Mouse (Mus musculus): Measurements from ENCODE around the gene Arhgap1.

Gene Arhgap1

DNA sequence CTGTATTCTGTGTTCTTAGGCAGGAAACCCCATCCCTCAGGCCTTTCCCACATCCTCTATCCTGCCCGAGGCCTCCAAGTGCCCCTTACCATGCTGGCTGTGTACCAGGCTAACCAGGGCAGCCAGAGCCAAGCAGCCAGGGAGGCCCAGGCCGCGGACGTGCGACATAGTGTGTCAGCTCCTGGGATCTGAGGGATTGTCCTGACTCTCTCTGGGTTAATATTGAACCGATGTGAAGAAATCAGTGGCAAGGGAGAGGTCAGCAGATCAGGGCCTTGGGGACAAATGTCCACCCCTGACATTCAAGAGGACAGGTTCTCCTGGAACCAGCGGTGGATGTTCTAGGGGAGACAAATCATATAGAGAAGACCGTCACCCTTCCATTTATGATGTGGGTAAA is 13.4 kb upstream of the Arhgap1 start, which contains the start of gene F2:
Gene F2 (minus strand): TSS at position 186 of the 400 bp plus-strand sequence.
- Histone ChIP-seq H3K36me3 (ENCODE audit: control insufficient read depth, insufficient read depth, low read length, poor library complexity, severe bottlenecking) (no peaks in the 10 kb centered on the region), H3K27me3 (ENCODE audit: control insufficient read depth, insufficient read depth, low read length, poor library complexity, severe bottlenecking) (no peaks in the 10 kb centered on the region)
- no peak for DNase-seq (ENCODE audit: low read depth, low spot score)

DNA sequence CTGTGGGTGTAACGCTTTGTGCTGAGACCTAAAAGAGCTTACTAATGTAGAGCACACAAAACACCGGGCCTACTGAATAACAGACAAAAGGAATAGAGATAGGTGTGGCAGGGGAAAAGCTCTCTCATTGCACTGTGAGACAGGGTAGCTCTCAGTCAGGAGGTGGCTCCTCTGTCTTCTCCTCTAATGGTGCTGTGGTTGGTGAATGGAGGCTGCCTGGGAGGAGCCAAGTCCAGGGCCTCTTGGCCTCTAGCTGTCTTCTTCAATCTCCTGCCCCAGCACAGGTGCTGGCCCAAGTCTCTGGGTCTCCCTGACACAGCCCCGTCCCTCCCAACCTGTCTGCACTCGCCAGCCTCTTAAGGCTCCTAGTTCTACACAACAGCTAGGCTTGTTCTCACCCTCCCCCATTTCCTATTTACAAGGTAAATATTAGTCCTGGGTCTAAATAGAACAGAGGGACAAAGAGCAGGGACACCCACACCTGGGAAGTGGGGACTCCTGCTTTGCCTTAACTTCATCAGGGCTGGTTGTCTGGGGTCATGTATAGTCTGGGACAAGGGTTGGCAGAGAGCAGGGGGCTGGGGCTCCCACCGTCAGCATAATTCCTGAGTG is 12.8 kb upstream of the Arhgap1 start:
- Histone ChIP-seq H3K36me3 (ENCODE audit: control insufficient read depth, insufficient read depth, low read length, poor library complexity, severe bottlenecking) (no peaks in the 10 kb centered on the region), H3K27me3 (ENCODE audit: control insufficient read depth, insufficient read depth, low read length, poor library complexity, severe bottlenecking) (no peaks in the 10 kb centered on the region)
- DNase-seq (ENCODE audit: low read depth, low spot score), result no peak

DNA sequence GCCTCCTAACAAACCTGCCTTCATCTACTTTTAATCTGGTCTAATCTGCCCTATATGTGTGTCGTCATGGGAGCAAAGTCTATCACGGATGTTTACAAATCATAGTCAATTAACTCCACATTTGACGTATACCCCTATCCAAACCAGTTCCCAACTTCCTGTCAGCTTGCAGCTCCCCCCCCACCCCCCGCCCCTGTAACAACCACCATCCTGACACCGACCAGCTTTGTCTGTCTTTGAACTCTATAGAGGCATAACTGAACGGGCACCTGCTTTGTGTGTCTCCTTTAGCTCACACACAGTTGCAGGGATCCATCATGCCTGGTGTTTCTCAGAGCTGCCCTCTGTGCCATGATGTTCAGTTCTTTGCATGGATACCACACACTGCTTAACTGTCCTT is 10.7 kb upstream of the Arhgap1 start:
- DNase-seq (ENCODE audit: low read depth, low spot score), result no peak
- H3K36me3 ChIP-seq (ENCODE audit: control insufficient read depth, insufficient read depth, low read length, poor library complexity, severe bottlenecking), result 0 out of 2 replicates have a peak, but pooled peaks cover 3% of the 10 kb centered on the region
- H3K27me3 ChIP-seq (ENCODE audit: control insufficient read depth, insufficient read depth, low read length, poor library complexity, severe bottlenecking), result no peaks in the 10 kb centered on the region

DNA sequence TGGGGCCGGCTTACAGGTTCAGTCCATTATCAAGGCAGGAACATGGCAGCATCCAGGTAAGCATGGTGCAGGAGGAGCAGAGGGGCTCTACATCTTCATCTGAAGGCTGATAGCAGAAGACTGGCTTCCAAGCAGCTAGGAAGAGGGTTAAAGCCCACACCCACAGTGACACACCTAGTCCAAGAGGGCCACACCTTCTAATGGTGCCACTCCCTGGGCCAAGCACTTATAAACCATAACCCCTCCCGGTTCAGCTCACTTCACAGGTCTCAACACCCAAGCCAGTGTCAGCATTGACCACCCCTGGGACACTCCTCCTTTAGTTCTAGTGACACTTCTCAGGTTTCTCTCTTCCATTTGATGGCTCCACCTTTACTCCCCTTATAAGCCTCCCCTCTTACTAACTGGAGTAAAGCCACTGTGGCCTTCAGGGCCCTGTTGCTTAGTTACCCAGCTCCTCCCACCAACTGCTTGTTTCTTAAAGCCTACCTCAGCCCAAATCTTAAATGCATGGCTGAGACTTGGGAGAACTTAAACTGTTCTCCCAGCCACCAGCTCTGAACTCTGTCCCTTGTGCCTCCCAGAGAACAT is 6.7 kb upstream of the Arhgap1 start:
- H3K27me3 ChIP-seq (ENCODE audit: control insufficient read depth, insufficient read depth, low read length, poor library complexity, severe bottlenecking), result no peaks in the 10 kb centered on the region
- H3K36me3 ChIP-seq (ENCODE audit: control insufficient read depth, insufficient read depth, low read length, poor library complexity, severe bottlenecking), result peaks cover 3% of the 10 kb centered on the region
- no peak for DNase-seq (ENCODE audit: low read depth, low spot score)

DNA sequence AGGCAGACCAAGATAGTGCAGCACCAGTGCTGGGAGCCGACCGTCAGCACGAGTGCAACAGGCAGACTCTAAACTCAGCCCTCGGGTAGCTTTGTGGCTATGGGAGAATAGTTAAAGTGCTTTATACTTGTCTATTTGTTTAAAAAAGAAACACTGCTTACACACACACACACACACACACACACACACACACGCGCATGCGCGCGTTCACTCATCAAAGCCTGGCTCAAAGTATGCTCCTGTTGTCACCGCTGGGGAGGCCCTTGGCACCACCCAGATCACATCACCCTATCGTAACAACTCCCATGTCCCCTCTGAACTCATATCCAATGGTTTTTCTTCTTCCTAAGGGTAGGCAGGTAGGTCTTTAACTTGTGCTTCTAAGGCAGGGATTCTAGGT is 5.6 kb upstream of the Arhgap1 start:
- Histone ChIP-seq H3K36me3 (ENCODE audit: control insufficient read depth, insufficient read depth, low read length, poor library complexity, severe bottlenecking) (peaks cover 3% of the 10 kb centered on the region), H3K27me3 (ENCODE audit: control insufficient read depth, insufficient read depth, low read length, poor library complexity, severe bottlenecking) (no peaks in the 10 kb centered on the region)
- DNase-seq (ENCODE audit: low read depth, low spot score), result no peak

DNA sequence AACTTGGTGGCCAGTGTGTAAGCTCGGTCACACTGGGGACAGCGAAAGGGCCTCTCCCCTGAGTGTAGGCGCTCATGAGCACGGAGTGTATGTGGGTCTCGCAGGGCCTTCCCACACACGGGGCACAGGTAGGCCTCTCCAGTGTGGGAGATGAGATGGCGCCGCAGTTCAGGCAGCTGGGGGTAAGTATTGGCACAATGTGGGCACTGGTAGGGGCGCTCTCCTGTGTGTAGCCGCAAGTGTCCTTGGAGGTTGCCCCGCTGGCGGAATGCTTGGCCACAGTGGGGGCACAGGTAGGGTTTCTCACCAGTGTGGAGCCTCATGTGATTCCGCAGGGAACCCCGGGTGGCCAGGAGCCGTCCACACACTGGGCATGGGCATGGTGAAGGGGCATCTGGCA is 4.3 kb upstream of the Arhgap1 start:
- peaks cover 3% of the 10 kb centered on the region for H3K36me3 ChIP-seq (ENCODE audit: control insufficient read depth, insufficient read depth, low read length, poor library complexity, severe bottlenecking)
- H3K27me3 ChIP-seq (ENCODE audit: control insufficient read depth, insufficient read depth, low read length, poor library complexity, severe bottlenecking), result no peaks in the 10 kb centered on the region
- no peak for DNase-seq (ENCODE audit: low read depth, low spot score)

DNA sequence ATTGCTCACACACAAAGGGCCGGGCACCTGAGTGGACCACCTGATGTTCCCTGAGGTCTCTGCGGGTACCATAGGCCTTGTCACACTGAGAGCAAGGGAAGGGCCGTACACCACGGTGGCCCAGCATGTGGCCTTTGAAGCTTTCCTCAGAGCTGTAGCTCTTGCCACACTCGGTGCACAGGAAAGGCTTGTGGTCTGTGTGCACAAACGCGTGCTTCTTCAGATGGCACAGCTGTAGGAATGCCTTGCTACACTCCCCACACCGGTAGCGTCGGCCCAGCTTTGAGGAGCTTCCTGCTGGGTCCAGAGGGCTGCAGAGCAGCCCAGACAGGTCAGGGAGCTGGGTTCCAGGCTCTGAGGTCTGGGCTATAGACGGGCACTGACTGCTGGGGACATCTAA is 3.8 kb upstream of the Arhgap1 start:
- Histone ChIP-seq H3K36me3 (ENCODE audit: control insufficient read depth, insufficient read depth, low read length, poor library complexity, severe bottlenecking) (peaks cover 3% of the 10 kb centered on the region), H3K27me3 (ENCODE audit: control insufficient read depth, insufficient read depth, low read length, poor library complexity, severe bottlenecking) (no peaks in the 10 kb centered on the region)
- DNase-seq (ENCODE audit: low read depth, low spot score), result no peak

DNA sequence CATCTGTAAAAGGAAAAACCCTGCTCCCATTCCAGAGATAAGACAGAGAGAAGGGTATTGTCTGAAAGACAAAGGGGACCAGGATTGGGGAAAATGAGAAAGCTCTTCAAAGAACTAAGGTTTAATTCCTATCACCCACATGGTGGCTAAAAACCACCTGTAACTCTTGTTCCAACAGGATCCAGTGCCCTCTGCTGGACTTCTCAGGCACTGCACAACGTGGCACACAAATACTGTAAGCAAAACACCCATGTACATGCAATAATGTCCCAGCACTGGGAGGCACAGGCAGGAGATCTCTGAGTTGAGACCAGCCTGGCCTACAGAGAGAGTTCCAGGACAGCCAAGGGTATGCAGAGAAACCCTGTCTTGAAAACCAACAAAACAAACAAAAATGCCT is 2.9 kb upstream of the Arhgap1 start:
- H3K36me3 ChIP-seq (ENCODE audit: control insufficient read depth, insufficient read depth, low read length, poor library complexity, severe bottlenecking), result peaks cover 3% of the 10 kb centered on the region
- peak; percentile 85 for DNase-seq (ENCODE audit: low read depth, low spot score)
- H3K27me3 ChIP-seq (ENCODE audit: control insufficient read depth, insufficient read depth, low read length, poor library complexity, severe bottlenecking), result no peaks in the 10 kb centered on the region

DNA sequence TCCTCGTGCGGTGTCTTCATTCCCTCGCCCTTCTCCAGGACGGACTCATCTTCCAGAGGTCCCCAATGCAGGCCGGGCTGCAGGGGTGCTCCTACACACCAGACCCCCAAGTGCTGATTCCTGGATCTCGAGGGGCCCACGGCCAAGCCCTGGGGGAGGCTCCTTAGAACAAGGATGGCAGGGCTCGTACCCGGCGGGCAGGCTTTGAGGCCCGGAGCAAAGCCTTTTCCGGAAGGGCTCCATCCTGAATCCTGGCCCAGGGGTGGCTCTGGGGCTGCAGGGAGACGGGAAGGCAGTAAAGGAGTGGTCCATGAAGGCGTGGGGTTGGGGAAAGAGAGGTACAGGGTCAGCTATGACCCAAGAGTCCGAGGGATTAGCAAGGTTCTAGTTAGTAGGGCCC is 508 bp upstream of the Arhgap1 start:
- Histone ChIP-seq H3K36me3 (ENCODE audit: control insufficient read depth, insufficient read depth, low read length, poor library complexity, severe bottlenecking) (no peaks in the 10 kb centered on the region; the same call in none of the 2 replicates), H3K27me3 (ENCODE audit: control insufficient read depth, insufficient read depth, low read length, poor library complexity, severe bottlenecking) (no peaks in the 10 kb centered on the region)
- no peak for DNase-seq (ENCODE audit: low read depth, low spot score)

DNA sequence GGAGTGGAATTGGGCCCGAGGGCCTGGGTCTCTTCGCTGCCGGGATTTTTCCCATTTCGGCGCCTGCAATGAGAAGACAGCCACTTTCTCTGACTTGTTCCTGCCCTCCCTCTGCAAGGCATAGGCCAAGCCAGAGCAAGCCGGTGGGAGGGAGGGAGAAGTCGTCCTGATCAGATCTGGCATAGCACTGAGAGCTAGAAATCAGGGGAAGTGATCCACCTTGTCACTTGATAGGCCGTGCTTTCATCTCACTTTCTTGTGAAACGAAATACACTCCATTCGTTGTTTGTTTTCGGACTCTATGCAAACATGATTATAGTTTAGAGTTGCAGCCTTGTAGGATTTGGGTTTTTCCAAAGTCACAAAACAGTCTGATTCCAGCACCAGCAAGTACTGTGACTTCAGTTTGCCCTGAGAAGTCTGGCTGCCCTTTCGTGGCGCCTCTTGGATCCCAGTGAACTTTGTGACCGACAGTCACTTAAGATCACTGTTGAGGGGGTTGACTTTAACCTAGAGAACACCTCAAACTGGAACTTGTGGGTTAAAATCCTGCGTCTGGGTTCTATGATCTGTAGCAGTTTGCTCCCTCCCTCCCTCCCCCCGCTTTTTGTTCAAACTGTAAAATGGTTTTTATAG is 818 bp downstream of the Arhgap1 start:
- Histone ChIP-seq H3K36me3 (ENCODE audit: control insufficient read depth, insufficient read depth, low read length, poor library complexity, severe bottlenecking) (peaks cover 3% of the 10 kb centered on the region; the same call in 1 of the 2 replicates), H3K27me3 (ENCODE audit: control insufficient read depth, insufficient read depth, low read length, poor library complexity, severe bottlenecking) (no peaks in the 10 kb centered on the region)
- DNase-seq (ENCODE audit: low read depth, low spot score), result no peak

DNA sequence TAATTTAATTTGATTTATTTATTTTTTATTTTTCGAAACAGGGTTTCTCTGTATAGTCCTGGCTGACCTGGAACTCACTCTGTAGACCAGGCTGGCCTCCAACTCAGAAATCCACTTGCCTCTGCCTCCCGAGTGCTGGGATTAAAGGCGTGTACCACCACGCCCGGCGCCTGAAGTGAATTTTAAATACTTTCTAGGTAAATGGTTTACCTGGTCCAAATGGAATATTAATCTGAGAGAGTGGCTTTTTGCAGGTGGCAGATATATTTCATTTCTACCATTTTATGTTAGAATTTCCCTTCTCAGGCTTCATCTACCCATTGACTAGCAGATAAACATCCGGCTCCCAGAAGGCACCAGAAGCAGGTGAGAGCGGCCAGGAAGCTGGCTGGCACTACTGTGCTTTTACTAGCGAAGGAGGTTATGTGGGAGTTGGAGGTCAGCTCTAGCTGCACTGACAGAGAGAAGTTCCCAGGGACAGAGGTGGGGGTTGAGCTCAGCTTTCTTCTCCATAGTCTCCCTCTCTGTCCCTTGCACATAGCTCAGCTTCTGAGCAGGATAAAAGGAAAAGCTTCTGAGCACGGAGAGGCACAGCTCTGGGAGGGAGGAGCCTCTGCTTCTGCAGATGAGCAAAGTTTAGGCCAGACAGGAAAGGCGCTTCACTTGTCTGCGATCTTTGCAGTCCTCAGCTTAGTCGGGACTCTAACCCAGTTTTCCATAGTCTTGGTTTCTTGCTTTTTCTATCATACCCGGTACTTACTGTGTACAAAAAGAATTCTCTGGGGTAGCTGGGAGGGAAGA is 2.0 kb downstream of the Arhgap1 start:
- Histone ChIP-seq H3K27me3 (ENCODE audit: control insufficient read depth, insufficient read depth, low read length, poor library complexity, severe bottlenecking) (no peaks in the 10 kb centered on the region), H3K36me3 (ENCODE audit: control insufficient read depth, insufficient read depth, low read length, poor library complexity, severe bottlenecking) (peaks cover 3% of the 10 kb centered on the region)

DNA sequence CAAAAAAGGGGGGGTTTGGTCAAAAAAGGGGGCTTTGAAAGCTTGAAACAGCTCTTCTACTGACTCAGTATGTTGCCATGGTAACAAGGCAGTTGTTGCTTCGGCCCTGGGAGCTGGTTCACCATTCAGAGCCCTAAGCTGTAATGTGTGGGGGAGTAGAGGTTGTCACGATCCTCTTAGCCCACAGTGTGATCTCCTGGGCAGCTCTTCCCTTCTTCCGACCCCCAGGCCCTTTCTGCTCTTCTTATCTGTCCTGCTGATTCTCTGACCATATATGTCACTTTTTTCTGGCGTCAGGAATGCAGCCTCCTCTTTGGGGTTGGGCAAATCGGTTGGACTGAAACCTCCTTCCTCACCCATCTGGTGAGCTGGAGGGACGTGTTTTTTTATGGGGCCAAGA is 3.2 kb downstream of the Arhgap1 start:
- H3K27me3 ChIP-seq (ENCODE audit: control insufficient read depth, insufficient read depth, low read length, poor library complexity, severe bottlenecking), result no peaks in the 10 kb centered on the region
- H3K36me3 ChIP-seq (ENCODE audit: control insufficient read depth, insufficient read depth, low read length, poor library complexity, severe bottlenecking), result peaks cover 3% of the 10 kb centered on the region
- DNase-seq (ENCODE audit: low read depth, low spot score), result no peak

More for the DNA sequence above, 2.0 kb downstream of the Arhgap1 start:
- no peak for DNase-seq (ENCODE audit: low read depth, low spot score)

DNA sequence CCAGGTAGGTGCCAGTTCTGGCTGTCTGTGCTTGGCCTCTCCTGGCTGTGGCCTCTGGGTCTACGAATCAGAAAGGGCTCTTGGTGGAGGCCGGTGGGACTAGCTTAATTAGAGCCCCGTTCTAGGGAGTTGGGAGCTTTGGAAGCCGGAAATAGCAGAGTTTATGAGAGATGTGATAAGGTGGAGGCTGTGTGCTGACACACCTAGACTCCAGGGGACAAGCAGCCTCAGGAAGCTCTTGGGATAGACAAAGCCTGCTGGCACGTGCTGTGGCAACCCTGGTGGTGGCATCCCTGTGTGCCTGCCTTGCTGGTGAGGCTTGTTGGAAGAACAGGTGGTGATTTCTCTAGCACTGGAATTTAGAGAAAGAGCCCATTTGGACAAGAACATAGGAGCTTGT is 5.7 kb downstream of the Arhgap1 start:
- Histone ChIP-seq H3K36me3 (ENCODE audit: control insufficient read depth, insufficient read depth, low read length, poor library complexity, severe bottlenecking) (peaks cover 5% of the 10 kb centered on the region), H3K27me3 (ENCODE audit: control insufficient read depth, insufficient read depth, low read length, poor library complexity, severe bottlenecking) (no peaks in the 10 kb centered on the region)
- no peak for DNase-seq (ENCODE audit: low read depth, low spot score)

DNA sequence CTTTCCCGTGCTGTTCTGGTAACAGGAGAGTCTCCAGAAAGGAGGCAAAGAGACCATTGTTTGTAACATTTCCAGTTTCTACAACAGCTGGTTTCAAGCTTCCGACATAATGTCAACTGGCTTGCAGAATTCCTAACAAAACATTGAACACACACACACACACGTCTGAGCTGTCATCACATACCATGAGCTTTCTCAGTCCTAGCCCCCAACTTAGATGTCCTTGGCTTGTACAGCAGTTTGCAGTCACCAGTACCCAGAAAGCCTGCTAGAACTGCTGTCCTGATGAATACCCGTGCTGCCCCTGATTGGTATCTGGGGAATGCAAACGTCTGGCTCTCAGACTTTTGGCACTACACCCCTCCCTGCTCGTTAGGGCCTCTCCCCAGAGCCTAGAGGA is 6.2 kb downstream of the Arhgap1 start:
- Histone ChIP-seq H3K27me3 (ENCODE audit: control insufficient read depth, insufficient read depth, low read length, poor library complexity, severe bottlenecking) (no peaks in the 10 kb centered on the region), H3K36me3 (ENCODE audit: control insufficient read depth, insufficient read depth, low read length, poor library complexity, severe bottlenecking) (peaks cover 5% of the 10 kb centered on the region)
- no peak for DNase-seq (ENCODE audit: low read depth, low spot score)

DNA sequence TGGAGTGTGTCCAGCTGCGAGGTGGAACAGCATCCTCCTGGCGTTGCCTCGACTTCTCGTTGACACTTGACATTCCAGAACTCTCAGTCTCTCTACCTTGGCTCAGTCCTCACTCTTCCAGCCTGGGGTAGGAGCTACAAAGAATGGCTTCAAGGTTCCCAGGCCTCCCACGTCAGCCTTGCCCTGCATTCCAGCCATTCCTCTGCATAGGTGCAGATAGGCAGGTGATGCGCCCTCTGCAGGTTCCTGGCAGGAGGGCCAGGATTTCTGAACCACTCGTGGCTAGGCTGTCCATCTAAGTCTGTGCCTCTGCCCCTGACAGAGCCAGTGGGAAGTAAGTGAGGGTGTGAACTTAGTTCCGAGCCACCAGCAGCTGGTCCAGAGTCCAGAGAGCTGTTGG is 7.1 kb downstream of the Arhgap1 start:
- H3K27me3 ChIP-seq (ENCODE audit: control insufficient read depth, insufficient read depth, low read length, poor library complexity, severe bottlenecking), result no peaks in the 10 kb centered on the region
- H3K36me3 ChIP-seq (ENCODE audit: control insufficient read depth, insufficient read depth, low read length, poor library complexity, severe bottlenecking), result peaks cover 5% of the 10 kb centered on the region
- DNase-seq (ENCODE audit: low read depth, low spot score), result no peak

All from splenic B cell, adult 2 months (primary cell).